Mouse (Mus musculus) c-Kit-positive CD71-positive TER-119-positive erythroid progenitor cells, embryonic 14.5 days (primary cell): ENCODE measurements at regions not wholly inside any gene's neighbourhood (a gene's known extent, or its start where the extent isn't known, plus 50 kb on each side); places are given as distances from the start of the nearest gene placed in this dataset.

ENCODE experiments used
- DNase-seq: peaks from one replicate; pipeline ENCODE4 v3.0.0-alpha.2; 2013; ENCODE audit warnings: low spot score

DNA sequence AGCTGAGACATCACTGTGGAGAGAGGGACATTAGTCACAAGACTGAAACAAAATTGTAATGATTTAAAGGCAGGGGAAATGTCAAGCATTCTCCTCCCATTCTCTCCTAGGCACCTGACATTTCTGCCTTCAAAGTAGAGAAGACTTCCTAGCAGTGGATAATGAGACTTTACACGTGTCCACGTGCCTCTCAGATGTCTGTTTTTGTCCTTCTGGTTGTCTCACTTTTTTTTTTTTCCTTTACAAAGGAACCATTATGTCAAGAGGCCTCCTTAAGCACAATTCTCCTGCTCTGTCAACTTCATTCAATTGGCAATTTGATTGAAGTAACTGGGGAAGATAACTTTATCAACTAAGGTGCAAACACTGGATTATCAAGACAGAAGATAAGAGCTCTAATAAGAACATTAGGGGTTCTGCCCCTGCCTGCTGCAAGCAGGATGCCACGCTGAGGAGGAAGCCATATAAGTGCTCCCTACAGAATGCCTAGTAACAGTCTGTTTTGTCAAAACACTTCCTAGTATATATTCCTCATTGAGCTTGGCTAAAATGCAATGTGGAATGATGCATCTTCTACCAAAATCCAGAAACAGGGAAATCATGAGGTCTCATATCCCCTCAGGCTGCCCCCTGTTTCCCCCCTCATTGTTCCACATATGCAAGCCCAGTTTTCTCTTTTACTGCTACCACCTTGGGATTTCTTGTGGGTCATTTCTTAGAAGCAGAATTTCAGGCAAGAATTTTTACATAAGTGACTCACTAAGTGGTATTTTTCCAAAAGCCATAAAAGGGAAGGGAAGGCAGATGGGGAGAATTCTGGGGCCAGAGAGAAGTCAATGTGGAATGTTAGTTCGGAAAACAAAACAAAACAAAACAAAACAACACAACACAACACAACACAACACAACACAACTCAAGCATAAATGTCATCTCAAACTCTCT is 967.0 kb upstream of the Lrrc6 start:
- no peak for DNase-seq

DNA sequence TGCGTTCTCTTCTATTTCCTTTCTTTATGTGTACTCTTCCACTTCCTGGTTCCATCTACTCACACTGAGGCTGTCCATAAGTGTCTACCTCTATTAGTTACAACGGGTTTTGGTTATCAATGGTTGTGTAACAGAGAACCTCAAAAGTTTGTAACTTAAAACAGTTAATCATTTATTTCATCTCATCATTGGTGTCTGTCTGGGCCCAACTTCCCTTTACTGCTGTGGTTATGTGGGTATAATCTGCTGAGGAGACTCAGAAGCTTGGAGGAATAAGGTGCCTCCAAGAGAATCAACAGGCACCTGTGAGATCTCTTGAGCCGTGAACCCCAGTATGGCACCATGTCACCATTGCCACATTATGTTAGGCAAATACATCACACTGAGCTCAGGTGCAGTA is 962.2 kb upstream of the Lrrc6 start:
- DNase-seq = no peak

DNA sequence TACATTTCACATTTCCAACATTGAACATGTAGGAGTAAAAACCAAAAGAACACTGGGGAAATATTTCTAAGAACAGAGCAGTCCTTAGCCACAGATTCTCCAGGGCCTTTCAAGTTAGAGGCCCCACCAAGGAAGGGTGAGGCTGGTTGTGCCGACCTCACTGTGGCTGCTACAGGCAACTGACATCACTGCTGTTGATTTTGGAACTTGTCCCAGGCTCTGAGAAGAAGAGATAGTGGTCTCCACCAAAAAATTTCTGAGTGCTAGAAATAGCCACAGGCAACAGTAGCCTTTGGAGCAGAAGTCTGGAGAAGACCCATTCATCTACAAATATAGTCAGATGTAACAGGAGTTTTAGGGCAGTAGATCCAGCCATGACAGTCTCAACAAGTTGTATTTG is 959.7 kb upstream of the Lrrc6 start:
- DNase-seq = no peak

DNA sequence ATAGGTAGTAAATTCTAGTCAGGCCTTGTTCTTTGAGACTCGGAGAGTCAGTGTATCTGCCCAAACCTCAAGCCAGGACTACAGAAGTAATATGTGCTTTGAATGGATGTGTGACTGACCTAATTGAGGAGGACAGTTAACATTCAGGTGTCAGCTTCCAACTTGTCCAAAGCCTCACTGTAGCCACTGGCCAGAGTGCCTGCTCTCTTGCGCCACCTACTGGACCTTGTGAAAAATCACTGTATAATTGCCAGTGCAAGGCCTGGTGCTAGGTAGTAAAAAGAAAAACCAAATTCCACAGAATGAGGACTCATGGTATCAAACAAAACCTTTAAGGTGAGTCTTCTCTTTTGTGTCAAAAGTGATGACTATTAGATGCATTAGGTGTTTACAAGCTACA is 933.6 kb upstream of the Lrrc6 start:
- peak; percentile 63 for DNase-seq

DNA sequence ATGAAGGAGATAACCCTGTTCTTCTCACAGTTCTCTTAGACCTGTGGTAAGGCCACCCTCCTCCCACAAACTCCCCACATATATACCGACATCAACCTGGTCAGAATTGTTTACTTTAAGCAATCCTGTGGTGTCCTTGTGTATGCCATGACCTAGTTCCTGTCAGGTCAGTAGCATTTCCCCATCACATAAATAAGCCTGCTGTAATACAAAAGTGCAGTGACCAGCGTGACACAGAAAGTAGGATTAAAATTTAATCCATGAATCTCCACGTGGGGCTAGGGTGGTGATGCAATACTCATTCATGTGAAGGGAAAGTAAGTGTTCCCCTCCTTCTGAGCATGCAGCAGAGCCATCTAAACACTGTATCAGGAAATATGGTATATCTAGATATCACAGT is 923.2 kb upstream of the Lrrc6 start:
- no peak for DNase-seq

DNA sequence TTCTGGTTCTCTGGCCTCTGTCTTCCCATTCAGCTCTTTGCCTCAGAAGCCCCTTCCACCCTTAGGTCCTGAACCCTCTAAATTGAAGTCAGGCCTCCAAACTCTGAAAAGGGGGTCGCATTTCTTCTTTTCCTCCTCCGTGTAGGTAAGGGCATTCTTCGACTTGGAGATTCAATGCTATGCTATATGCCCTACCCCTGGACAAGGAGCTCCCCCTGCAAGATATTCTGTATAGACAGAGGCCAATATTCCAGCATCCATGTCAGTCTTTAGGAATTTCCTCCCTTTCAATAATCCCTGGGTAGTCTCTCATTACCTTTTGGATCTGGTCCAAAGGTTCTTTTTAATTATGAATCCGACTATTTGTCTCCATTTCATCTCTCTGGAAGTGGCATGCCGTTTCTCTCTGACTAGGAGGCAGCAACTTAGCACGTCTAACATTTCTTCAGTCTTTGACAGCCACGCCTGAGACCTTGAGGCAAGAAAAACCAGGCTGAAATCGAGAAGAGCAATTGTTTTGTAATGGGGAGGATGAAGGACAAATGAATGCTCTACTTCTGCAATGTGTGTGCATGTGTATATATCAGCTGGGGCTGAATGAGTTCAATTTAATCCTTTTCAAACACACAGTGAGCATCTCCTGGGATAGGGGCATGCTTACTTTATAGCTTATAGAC is 921.7 kb upstream of the Lrrc6 start:
- no peak for DNase-seq

DNA sequence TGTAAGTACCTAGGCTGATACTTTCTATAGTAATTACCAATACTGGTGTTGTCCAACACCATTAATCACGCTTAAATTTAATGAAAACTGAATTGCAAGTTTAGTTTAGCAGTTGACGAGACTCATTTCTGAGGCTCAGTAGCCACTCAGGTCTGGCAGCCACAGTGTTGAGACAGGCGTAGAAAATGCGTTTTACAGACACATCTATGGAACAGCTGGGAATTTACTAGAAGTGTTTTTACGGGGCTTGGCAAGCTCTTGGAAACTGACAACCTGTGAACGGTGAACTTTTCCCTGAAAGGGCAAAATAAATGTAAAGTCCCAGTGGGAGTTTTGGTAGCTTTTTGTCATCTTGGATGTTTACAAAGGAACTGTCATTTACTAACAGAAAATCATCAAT is 920.1 kb upstream of the Lrrc6 start:
- DNase-seq = no peak

DNA sequence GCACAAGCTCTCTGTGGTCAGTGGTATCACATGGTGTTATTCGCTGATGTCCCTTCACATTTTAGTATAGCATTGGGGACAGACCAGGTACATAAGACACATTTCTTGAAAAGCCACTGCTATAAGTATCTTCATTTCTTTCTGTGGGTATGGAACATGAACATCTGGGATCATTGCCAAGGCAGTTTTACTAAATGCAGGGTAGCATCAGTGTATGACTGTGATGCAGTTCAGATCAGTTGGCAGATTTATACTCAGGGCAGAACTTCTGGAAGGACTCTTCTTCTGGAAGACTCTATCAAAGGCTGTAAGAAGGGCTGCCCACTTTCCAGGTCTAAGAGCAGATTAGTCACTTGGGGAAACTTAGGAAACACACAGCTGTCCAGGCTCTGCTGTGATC is 919.0 kb upstream of the Lrrc6 start:
- DNase-seq = no peak

DNA sequence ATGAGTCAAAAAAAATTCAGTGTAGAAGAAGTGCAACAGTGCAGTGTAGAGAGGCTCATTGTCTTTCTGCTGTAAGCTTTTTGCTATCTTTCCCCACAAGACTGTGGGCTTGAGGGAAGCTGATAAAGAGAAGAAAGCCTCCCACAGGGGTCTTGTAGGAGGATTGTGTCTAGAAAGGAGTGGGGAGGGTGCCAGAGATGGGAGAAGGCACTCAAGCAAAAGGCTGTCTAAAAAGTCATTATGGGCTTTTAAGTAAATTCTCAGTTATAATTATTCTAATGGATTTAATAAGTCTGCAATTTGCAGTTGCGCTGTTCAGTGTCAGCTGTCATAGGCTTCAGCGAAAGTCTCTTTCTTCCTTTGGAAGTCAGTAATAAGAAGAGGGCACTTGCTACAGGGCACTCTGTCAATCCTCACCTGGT is 917.0 kb upstream of the Lrrc6 start:
- no peak for DNase-seq

DNA sequence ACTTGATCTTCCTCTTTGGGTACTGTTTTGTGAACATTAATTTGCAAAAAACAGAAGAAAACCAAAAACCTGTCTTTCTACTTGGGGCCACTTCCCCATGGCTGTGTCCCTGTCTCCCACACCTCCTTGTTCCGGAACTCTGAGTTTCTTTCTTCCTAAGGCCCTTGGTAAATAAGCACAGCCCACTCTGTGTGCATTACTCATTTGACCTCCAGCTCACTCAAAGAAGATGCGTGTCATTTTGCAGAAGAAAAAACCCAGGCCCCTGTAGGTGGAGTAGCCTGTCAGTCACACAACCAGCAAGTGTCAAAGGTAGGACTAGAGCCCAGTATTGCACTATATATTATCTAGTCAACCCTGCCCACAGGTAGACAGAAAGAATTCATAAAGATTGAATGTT is 915.1 kb upstream of the Lrrc6 start:
- DNase-seq = no peak

DNA sequence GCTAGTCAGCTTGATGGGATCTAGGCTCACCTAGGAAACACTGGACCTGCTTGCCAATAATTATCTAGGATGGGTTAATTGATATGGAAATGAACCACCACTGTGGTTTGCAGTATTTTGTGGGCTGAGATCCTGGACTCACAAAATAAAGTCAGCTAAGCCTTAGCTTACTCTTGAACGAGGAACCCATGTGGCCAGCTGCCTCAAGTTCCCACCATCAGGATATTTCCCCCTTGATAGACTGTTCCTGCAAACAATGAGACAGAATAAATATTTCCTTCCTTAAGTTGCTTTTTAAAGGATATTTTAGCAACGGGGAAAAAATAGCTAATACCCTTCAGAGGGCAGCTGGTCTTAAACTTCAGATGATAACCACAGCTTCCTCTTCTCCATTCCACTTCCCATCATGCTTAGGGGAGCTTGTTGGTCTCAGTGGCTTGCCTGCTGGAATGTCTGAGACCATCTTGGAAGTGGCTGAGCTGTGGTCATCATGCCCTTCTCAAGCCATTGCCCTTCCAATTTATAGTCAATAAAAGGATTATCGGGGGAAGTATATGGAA is 913.7 kb upstream of the Lrrc6 start:
- no peak for DNase-seq

DNA sequence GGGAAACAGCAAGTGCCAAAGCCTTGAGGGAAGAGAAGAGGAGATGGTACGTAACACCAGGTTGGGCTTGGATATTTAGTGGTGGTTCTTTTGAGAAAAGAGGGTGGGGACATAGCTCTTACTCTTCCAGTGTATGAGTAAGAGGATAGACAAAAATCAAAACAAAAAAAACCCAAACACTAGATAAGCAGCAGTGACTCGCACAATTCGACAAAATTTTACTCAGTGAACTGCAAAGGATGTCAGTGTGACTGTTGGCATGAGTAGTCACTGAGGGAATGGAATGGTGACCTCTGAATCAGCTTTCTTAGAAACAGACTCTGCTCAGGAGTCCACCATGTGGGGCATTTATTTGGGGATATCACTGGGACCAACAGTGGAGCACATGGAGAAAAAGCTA is 912.9 kb upstream of the Lrrc6 start:
- no peak for DNase-seq

DNA sequence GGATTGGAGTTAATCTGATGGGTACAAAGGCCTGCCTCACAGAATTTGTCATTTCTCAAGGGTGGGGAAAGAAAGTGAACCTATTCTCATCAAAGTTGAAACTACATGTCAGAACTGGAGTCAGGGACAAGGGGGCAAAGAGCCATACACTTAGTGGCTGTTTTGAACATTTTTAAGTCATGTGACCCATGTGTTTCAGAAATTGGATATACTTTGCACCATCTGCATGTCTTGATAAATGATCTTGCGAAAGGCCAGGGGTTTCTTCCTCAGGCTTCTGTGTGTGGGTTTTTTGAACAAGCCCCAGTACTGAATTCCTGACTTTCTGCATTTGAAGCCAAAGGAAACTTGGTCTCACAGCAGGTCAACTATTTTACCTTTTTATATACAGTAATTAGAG is 911.7 kb upstream of the Lrrc6 start:
- DNase-seq = no peak

DNA sequence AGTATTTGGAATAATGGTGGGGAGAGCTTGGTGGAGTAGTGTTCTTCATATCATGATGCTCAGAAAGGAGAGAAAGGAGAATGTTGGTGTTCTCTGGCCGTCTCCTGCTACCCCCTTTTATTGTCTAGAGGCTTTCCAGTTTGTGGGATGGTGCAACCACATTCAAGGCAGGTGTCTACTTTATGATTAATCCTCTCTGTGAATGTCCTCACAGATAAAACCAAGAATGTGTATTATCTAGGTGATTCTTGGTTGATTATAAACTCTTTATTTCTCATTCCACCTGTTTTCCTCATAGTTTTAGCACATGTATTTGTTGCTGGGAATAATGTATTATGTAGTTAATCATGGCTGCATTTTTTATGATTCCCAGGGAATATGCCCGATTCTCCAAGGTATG is 910.9 kb upstream of the Lrrc6 start:
- no peak for DNase-seq

DNA sequence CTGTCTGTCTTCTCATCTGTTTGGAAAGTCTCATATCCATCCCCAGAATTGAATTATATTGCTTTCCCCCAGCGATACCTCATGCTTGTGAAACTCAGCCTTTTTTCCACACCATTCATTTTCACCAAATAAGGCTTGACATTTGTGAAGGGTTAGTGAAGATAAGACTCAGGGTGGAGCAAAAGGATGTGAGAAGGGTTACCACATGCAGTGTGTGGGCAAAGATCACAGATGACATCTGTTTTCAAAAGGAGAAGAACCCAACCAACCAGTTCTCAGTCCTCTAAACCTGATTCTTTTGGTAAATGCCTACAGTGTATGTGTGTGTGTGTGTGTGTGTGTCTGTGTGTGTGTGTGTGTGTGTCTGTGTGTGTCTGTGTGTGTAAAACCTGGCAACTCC is 909.3 kb upstream of the Lrrc6 start:
- peak; percentile 29 for DNase-seq

DNA sequence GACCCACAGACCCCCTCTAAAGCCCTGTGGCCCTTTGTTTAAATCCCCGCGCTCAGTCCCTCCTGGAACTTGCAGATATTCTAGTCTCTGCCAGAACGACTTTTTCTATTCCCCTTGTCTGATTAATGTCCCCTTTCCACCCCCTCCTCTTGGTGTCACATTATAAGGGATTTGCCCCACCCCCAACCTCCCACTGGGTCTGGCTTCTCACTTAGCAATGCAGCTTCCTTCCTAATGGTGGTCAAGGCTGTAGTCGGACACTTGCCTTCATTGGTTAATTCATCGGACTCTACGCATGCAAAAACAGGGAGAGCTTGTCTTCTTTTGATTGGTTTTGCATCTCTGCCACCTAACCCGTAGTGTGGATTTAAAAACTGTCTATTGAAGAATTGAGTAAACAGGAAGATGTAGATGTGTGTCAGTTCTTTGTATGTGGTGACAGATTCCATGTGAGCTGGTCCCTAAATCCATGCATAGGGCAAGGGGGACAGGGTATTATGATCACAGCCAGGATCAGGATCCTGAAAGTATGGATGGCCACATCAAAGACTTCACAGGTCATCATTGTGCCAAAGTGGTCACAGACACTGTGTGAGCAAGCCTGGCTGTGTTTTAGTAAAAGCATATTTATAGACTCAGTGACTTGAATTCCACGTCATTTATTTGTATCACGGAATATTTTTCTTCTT is 908.3 kb upstream of the Lrrc6 start:
- no peak for DNase-seq

DNA sequence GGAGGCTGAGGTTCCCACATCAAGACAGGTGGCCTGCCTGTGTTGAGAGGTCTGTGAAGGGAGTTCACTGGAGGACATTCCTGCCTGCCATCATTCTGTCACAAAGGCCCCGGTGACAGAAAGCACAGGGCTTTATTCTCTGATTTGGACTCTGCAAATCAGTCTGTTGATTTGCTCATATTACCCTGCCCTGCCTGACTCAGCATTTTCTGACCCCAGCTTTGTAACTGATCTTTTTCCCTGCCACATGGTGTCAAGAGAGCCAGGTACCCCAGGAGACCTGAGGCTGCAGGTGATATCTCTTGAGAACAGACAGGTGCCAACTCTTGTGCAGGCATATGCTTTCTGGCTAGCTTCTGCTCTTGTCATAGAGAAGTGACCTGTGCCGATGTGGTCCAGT is 906.5 kb upstream of the Lrrc6 start:
- no peak for DNase-seq

DNA sequence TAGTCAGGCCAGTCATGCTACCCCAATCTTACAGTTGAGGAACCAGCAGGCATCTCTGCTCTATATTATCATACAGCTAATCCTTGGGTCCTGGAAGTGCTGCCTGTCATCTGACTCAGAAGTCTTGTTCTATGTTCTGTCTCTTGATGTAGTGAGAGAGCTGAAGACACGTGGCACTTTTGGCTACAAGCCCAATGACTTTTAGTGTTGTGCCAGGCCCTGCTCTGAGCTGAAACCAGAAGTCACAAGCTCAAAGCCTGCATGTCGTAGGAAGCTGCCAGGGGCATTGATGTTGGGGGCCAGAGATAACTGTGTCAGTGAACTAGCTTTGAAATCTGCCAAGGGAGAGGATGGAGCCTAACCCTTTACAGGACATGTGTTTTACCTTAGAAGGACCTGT is 904.8 kb upstream of the Lrrc6 start:
- no peak for DNase-seq

DNA sequence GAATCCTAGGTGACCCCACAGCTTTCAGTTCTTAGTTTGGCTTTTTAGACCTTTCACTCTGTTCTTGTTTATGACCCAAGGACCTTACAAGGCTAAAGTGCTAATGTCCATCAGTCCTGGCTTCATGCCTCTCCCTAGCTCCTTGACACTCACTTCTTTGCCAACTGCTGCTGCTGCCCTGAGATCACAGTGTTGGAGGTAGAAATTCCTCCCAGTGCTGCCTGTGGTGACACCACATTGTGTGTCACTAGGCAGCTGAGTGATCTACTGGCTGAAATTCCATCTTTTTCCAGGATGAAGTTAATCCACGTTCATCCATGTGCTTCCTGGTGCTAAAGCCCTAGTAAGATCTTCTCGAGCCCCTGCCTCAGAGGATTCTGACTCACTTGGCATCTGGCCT is 904.3 kb upstream of the Lrrc6 start:
- DNase-seq = no peak

DNA sequence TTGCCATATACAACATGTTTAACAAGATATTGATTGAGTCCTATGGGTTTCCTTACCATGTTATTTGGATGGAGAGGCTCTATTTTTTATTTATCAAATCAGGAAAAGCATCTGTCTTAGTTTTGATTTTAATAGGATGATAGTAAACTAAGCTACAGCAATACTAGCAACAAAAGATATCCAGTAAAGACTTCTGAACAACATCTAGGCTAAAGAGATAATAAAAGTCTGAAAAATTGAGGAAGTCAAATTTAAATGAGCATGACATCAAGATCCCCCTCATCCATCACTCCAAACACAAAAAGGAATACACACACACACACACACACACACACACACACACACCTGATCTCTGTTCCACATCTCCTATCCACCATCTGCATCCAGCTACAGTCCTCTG is 901.6 kb upstream of the Lrrc6 start:
- no peak for DNase-seq

DNA sequence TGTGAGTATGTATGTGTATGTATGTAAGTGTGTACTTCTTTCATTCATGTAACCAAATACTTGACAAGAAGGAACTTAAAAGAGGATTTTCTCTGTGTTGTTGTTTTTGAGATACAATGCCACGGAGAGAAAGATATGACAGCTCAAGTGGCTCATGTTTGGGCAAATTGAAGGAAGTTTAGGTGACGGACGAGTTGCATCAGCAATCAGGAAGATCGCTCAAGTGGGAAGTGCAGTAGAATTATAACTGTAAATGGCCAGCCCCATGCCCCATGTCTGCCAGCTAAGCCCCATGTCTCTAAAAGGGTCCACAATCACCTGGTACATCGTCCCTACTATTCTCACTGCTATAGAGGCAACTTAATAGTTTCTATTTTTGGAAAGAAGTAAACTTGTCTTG is 896.6 kb upstream of the Lrrc6 start:
- DNase-seq = no peak

DNA sequence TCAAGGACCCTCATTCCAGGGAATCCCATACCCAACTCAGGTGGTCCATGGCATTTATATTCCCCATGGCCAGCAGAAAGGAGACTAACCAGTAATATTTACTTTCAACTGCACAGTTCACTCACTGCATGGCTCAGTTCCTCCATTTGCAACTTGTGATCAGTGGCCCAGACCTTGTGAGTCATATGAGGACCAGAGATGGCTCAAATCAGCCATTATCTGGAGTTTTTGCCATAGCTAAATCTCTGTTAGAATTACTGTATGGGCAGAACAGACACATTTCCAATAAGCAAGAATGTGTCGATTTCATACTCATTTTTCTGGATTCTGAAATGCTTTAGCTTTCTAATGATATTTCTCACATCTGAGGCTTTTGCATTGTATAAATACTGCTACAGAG is 894.4 kb upstream of the Lrrc6 start:
- no peak for DNase-seq

DNA sequence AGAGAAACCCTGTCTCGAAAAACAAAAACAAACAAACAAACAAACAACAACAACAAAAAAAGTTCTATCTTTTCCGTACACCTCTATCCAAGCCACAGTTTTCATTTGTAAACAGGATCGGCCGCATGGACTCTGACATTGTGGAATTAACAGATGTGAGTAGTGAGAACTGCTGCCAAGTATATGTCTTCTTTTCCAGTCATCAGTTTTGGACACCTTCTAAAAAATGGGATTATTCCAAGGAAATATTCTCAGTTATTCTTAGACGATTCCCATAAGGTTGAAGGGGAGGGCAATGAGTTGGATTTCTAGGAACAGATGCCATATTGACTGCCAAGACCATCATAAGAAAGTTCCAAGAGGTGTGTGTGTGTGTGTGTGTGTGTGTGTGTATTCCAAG is 891.2 kb upstream of the Lrrc6 start:
- DNase-seq = no peak
